Mouse (Mus musculus) liver, postnatal 0 days (tissue): ENCODE results near the gene Rps6ka2.

Experiments used
- CTCF ChIP-seq: sonication (generic); IDR thresholded peaks from 2 replicates; pipeline ENCODE4 v1.5.1; 2016; ENCODE audit warnings: antibody characterized with exemption, low read depth
- EP300 ChIP-seq: IDR thresholded peaks from 2 replicates; pipeline ENCODE4 v1.6.1; 2016; ENCODE audit warnings: antibody characterized with exemption, low read depth, mild to moderate bottlenecking

DNA sequence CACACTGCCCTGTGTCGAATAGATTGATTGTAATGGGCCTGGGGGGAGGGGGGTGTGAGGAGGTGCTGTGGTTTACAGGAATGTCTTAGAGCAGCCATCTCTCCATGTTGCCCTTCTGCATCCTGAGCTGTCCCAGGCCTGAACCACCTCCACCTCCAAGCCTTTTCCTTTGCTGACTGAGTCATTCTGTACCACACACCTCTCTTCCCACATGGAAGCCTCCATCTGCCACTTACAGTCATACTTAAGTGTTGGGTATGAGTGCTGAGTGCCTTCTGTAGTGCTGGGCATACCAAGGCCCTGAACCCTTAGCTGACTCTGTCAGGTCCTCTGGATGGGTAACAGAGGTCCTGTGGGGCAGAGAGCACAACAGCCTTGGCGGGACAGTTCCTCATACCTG, 97.9 kb downstream of the Rps6ka2 start:
- TF ChIP-seq CTCF (no peak), EP300 (no peak)
